Mouse (Mus musculus): Measurements from ENCODE around the gene Slc6a16.

DNA sequence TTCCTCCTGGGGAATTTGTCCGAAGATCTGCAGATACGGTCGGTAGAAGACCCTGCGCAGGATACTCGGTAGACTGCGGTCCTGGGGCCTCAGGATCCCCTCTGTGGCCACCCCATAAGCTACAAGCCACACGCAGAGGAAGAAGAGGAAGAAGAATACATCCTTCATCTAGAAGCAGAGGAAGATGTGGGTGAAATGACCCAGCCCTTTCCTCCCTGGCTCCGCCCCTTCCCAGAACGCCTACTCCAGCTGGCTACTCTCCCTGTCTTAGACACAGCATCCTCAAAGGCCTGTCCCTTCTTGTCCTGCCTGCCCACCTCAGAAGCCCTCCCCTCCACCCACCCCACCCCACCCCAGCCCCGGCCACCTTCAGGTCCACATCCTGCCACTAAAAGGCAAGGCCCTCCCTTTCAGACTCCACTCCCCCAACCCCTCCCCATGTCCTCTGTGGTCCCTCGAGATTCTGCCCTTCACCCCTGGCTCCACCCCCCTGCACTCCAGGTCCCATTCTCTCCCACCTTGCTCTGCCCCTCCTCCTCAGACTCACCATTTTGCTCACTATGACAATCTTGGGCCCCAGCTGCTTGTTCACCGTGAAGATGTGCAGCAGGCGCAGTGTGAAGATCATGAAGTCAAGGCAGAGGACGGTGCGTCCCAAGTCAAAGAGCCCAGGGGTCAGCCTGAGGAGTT lies 67.8 kb downstream of the Slc6a16 start:
- no peak for TF ChIP-seq SRF (IDR thresholded peaks at IDR 0.05; ENCODE audit: control insufficient read depth, insufficient read length, low read depth)
- no peak for TF ChIP-seq USF1 (IDR thresholded peaks at IDR 0.05; ENCODE audit: low read depth)
- no peak for TF ChIP-seq POLR2A (IDR thresholded peaks at IDR 0.05; ENCODE audit: insufficient read length, low read depth)
- TF ChIP-seq MYOG (IDR thresholded peaks at IDR 0.05; ENCODE audit: control insufficient read depth in 1 of 3, insufficient read depth in 1 of 3, insufficient read length in 2 of 3, low read depth in 2 of 3) = no peak
- TF ChIP-seq MAX (IDR thresholded peaks at IDR 0.05; ENCODE audit: low read depth) = no peak
- no peak for TF ChIP-seq CEBPB (IDR thresholded peaks at IDR 0.05; ENCODE audit: insufficient read depth, poor library complexity, severe bottlenecking)
- TF ChIP-seq E2F4 (IDR thresholded peaks at IDR 0.05; ENCODE audit: insufficient read depth) = no peak
- no peak for TF ChIP-seq TCF3 (IDR thresholded peaks at IDR 0.05; ENCODE audit: insufficient read length, low read depth)
- no peak for TF ChIP-seq POLR2AphosphoS2 (IDR thresholded peaks at IDR 0.05; ENCODE audit: insufficient read length, low read depth)
- no peak for TF ChIP-seq MYOD1 (IDR thresholded peaks at IDR 0.05; ENCODE audit: control insufficient read depth in 1 of 3, insufficient read length in 2 of 3, low read depth in 2 of 3)
- no peak for TF ChIP-seq TCF12 (IDR thresholded peaks at IDR 0.05; ENCODE audit: insufficient read depth, poor library complexity, severe bottlenecking)
- no peak for TF ChIP-seq REST (IDR thresholded peaks at IDR 0.05; ENCODE audit: insufficient read depth, insufficient read length)
